Mouse (Mus musculus) liver, postnatal 0 days (tissue): ENCODE data around the gene Acsf2.

Experiments
- CTCF ChIP-seq: sonication (generic); IDR thresholded peaks from 2 replicates; pipeline ENCODE4 v1.5.1; 2016; ENCODE audit warnings: antibody characterized with exemption, low read depth
- EP300 ChIP-seq: IDR thresholded peaks from 2 replicates; pipeline ENCODE4 v1.6.1; 2016; ENCODE audit warnings: antibody characterized with exemption, low read depth, mild to moderate bottlenecking

GRCm38 (mm10) chr11:94644461-94645219 lies 43.0 kb upstream of the Acsf2 start:
- TF ChIP-seq CTCF (no peak), EP300 (no peak)
